Comparison of ENCODE assay signal across 8 mouse cellular contexts in genomic region chr4:152165036-152165931, GRCm38 (mm10). TPM values are rescaled to one million over a fixed set of nuclear protein-coding genes. Genes with fewer than 3 reads are reported as not detected.
DNase-seq lines count a peak whose midpoint lies in the region; TF ChIP-seq lines count a peak whose summit lies in the region.
"Had no signal": no experiment of that assay in that cellular context is flagged by ENCODE, and none has a peak within 500 bp of the region (broad histone marks: within the 10 kb centered on the region; RNA-seq: fewer than 3 reads in every experiment).

No protein-coding gene starts in this region.

- H3K4me3 ChIP-seq in gastrocnemius, adult 2 months = peak overlapping the region; percentile 54

- peak; percentile 73 for DNase-seq in 416B (ENCODE audit: low read depth)
- DNase-seq in B cell, adult 2 months = peak; percentile 87 to 89
- DNase-seq in c-Kit-negative CD71-positive TER-119-positive erythroid progenitor cells, embryonic 14.5 days (ENCODE audit: low read depth, low spot score) = peak; percentile 30
- DNase-seq in gastrocnemius, adult 2 months = peak; percentile 82
- DNase-seq in kidney, postnatal 14 days = peak; percentile 76
- peak; percentile 83 for DNase-seq in lung, postnatal 36 days
- peak; percentile 71 to 92 for DNase-seq in spleen, postnatal 4 days (ENCODE audit: low spot score in 2 of 2)

- peak overlapping the region; percentile 56; the same call in 1 of the 2 replicates for H3K27ac ChIP-seq in gastrocnemius, adult 2 months

- intact Hi-C loops in gastrocnemius, adult 2 months (cut with DNase I) = no loop called here

- no peak; the same call in 1 of the 2 replicates for TF ChIP-seq CTCF in gastrocnemius, adult 2 months (IDR thresholded peaks at IDR 0.05)

RNA-seq across cellular contexts. Expression of gene Hes2, which starts 6.6 kb away (rescaled TPM):
- total RNA-seq in gastrocnemius, adult 2 months (2021) = not detected
- total RNA-seq: layer of hippocampus, adult 8-10 months had no signal

RNA-seq across cellular contexts. Expression of gene Acot7, which starts 12.7 kb away (rescaled TPM):
- 10 to 100 TPM; 12.7 to 22.8 TPM for total RNA-seq in gastrocnemius, adult 2 months (2021)

RNA-seq across cellular contexts. Expression of gene Espn, which starts 13.1 kb away (rescaled TPM):
- total RNA-seq in gastrocnemius, adult 2 months (2021) = under 1 TPM; 0.13 to 0.45 TPM

RNA-seq across cellular contexts. Expression of gene Tnfrsf25, which starts 49.5 kb away (rescaled TPM):
- 1 to 10 TPM in 1 of 2 experiments, under 1 TPM in 1; 0.38 to 2.0 TPM for total RNA-seq in gastrocnemius, adult 2 months (2021)

Comparison
In these comparisons a context has a peak if more than half of its experiments do, and no peak if none do; other contexts are left out.
1. Peak in every context shown above with its lines: DNase-seq, H3K4me3 ChIP-seq and H3K27ac ChIP-seq.
2. DNase-seq: peak in every context shown above with its lines; median percentile 88 in B cell, adult 2 months; 83 in lung, postnatal 36 days; 82 in gastrocnemius, adult 2 months; 82 in spleen, postnatal 4 days; 76 in kidney, postnatal 14 days; 73 in 416B; 30 in c-Kit-negative CD71-positive TER-119-positive erythroid progenitor cells, embryonic 14.5 days.